Mouse (Mus musculus) ES-E14 (cell line): ENCODE data around the gene Saa2. TPM values are rescaled to one million over a fixed set of nuclear protein-coding genes. Genes with fewer than 3 reads are reported as not detected.

ENCODE experiments used
- DNase-seq: peaks from one replicate; pipeline ENCODE4 v3.0.0-alpha.2; 2013; ENCODE audit warnings: low read depth, low spot score
- H3K27ac ChIP-seq: 2 replicates; pipeline ENCODE4 v1.5.1; 2012; ENCODE audit warnings: low read depth, mild to moderate bottlenecking, low read length, moderate library complexity, mixed read lengths; ENCODE audit not compliant: poor library complexity, insufficient read depth, severe bottlenecking
- H3K36me3 ChIP-seq: 2 replicates; pipeline ENCODE4 v1.6.1; 2012; ENCODE audit warnings: mild to moderate bottlenecking, low read length, moderate library complexity, mixed read lengths; ENCODE audit not compliant: control insufficient read depth, poor library complexity, insufficient read depth, severe bottlenecking
- H3K4me1 ChIP-seq, 2 experiments: fragments of 150-350 bp in 1 of 2; sonication (generic) in 1 of 2; 2 replicates each; pipeline ENCODE4 v1.6.1; 2012; ENCODE audit warnings: low read length in 2 of 2, mild to moderate bottlenecking in 1 of 2, mixed read lengths in 1 of 2; ENCODE audit not compliant: control insufficient read depth in 2 of 2, insufficient read depth in 2 of 2, poor library complexity in 1 of 2
- H3K4me3 ChIP-seq, 2 experiments: fragments of 150-350 bp in 1 of 2; sonication (generic) in 1 of 2; 2 replicates each; pipeline ENCODE4 v1.5.1; 2012; ENCODE audit warnings: low read length in 2 of 2, low read depth in 1 of 2, mild to moderate bottlenecking in 1 of 2, mixed read lengths in 1 of 2; ENCODE audit not compliant: insufficient read depth in 1 of 2, poor library complexity in 1 of 2, severe bottlenecking in 1 of 2
- H3K9ac ChIP-seq: 2 replicates; pipeline ENCODE4 v1.6.1; 2012; ENCODE audit warnings: low read depth, mild to moderate bottlenecking, low read length, mixed read lengths; ENCODE audit not compliant: poor library complexity, insufficient read depth, severe bottlenecking
- H3K9me3 ChIP-seq: fragments of 150-350 bp; sonication (generic); 2 replicates; pipeline ENCODE4 v1.6.1; 2012; ENCODE audit warnings: low read depth, mild to moderate bottlenecking, low read length; ENCODE audit not compliant: control insufficient read depth, insufficient read depth
- CHD2 ChIP-seq: IDR thresholded peaks from 2 replicates; pipeline ENCODE4 v1.6.1; 2014; ENCODE audit warnings: mild to moderate bottlenecking, low read depth, low read length, inconsistent platforms
- HCFC1 ChIP-seq: IDR thresholded peaks from 2 replicates; pipeline ENCODE4 v1.6.1; 2012; ENCODE audit warnings: low read length, inconsistent platforms, borderline replicate concordance; ENCODE audit not compliant: insufficient read depth
- MAFK ChIP-seq: IDR thresholded peaks from 2 replicates; pipeline ENCODE4 v1.6.1; 2014; ENCODE audit warnings: mild to moderate bottlenecking, low read depth, low read length, inconsistent platforms; ENCODE audit not compliant: insufficient read depth
- ZC3H11A ChIP-seq: IDR thresholded peaks from 2 replicates; pipeline ENCODE4 v1.6.1; 2012; ENCODE audit warnings: low read depth, mild to moderate bottlenecking, inconsistent platforms, low read length, borderline replicate concordance
- ZNF384 ChIP-seq: IDR thresholded peaks from 2 replicates; pipeline ENCODE4 v1.6.1; 2012; ENCODE audit warnings: low read depth, low read length, inconsistent platforms
- in situ Hi-C, 2 experiments: fragments of 600-800 bp; cut with MboI; formaldehyde crosslinking; loops; one replicate each; pipeline ENCODE4 v1.15.1; 2025; ENCODE audit warnings: low sequenced_read_pairs in 2 of 2, inconsistent platforms in 1 of 2; ENCODE audit not compliant: unreplicated experiment in 2 of 2
- total RNA-seq: library from RNA; depleted of rRNA; stranded (reverse); fragments of 300-350 nt; gene quantifications from 2 replicates; pipeline ENCODE4 v1.2.3, GENCODE M21; 2012

Gene Saa2
- total RNA-seq, 1 experiment, result not detected

GRCm38 (mm10) chr7:46716897-46717296, 34.7 kb upstream of the Saa2 start:
- Histone ChIP-seq H3K27ac (no peak overlapping the region), H3K9me3 (no peaks in the 10 kb centered on the region), H3K4me1 (no peaks in the 10 kb centered on the region), H3K9ac (no peak overlapping the region), H3K36me3 (no peaks in the 10 kb centered on the region), H3K4me3 (no peak overlapping the region)
- TF ChIP-seq MAFK, result no peak
- TF ChIP-seq ZNF384, result no peak
- no peak for TF ChIP-seq CHD2
- no peak for TF ChIP-seq ZC3H11A
- TF ChIP-seq HCFC1, result no peak
- no peak for DNase-seq
- in situ Hi-C loops, result no loop called here

GRCm38 (mm10) chr7:46718591-46719270, 32.9 kb upstream of the Saa2 start:
- no peaks in the 10 kb centered on the region for H3K36me3 ChIP-seq
- TF ChIP-seq MAFK, result no peak
- no peak for TF ChIP-seq ZC3H11A
- TF ChIP-seq CHD2, result no peak
- TF ChIP-seq ZNF384, result no peak
- no peak for TF ChIP-seq HCFC1
- H3K4me1 ChIP-seq, result no peaks in the 10 kb centered on the region
- no peak overlapping the region for H3K27ac ChIP-seq
- DNase-seq, result no peak
- no peak overlapping the region for H3K9ac ChIP-seq
- H3K9me3 ChIP-seq, result no peaks in the 10 kb centered on the region
- in situ Hi-C loops, result no loop called here
- no peak overlapping the region for H3K4me3 ChIP-seq

GRCm38 (mm10) chr7:46719526-46719925, 32.1 kb upstream of the Saa2 start:
- Histone ChIP-seq H3K9me3 (no peaks in the 10 kb centered on the region), H3K36me3 (no peaks in the 10 kb centered on the region), H3K27ac (no peak overlapping the region), H3K4me1 (no peaks in the 10 kb centered on the region), H3K9ac (no peak overlapping the region), H3K4me3 (no peak overlapping the region)
- TF ChIP-seq ZNF384, result no peak
- TF ChIP-seq MAFK, result no peak
- no peak for TF ChIP-seq ZC3H11A
- no peak for TF ChIP-seq HCFC1
- TF ChIP-seq CHD2, result no peak
- in situ Hi-C loops, result no loop called here
- DNase-seq, result no peak

- Histone ChIP-seq H3K9me3 (no peaks in the 10 kb centered on the region), H3K27ac (no peak overlapping the region), H3K4me3 (no peak overlapping the region), H3K9ac (no peak overlapping the region), H3K4me1 (no peaks in the 10 kb centered on the region), H3K36me3 (no peaks in the 10 kb centered on the region)
- in situ Hi-C loops, result no loop called here
- no peak for DNase-seq
- no peak for TF ChIP-seq HCFC1
- no peak for TF ChIP-seq CHD2
- TF ChIP-seq ZNF384, result no peak
- TF ChIP-seq ZC3H11A, result no peak
- no peak for TF ChIP-seq MAFK
Measured at GRCm38 (mm10) chr7:46720460-46720859, 31.1 kb upstream of the Saa2 start.

GRCm38 (mm10) chr7:46723354-46723753, 28.2 kb upstream of the Saa2 start:
- Histone ChIP-seq H3K9ac (no peak overlapping the region), H3K27ac (no peak overlapping the region), H3K36me3 (no peaks in the 10 kb centered on the region), H3K4me3 (no peak overlapping the region), H3K9me3 (no peaks in the 10 kb centered on the region), H3K4me1 (no peaks in the 10 kb centered on the region)
- DNase-seq, result no peak
- in situ Hi-C loops, result no loop called here
- TF ChIP-seq CHD2, result no peak
- no peak for TF ChIP-seq MAFK
- no peak for TF ChIP-seq HCFC1
- TF ChIP-seq ZNF384, result no peak
- no peak for TF ChIP-seq ZC3H11A
